Mouse (Mus musculus): Measurements from ENCODE around the gene Zkscan17. TPM values are rescaled to one million over a fixed set of nuclear protein-coding genes. Genes with fewer than 3 reads are reported as not detected.
"Not testable (repeated sequence)": the region's sequence is repeated elsewhere in the genome, so short reads cannot be mapped to it uniquely, and the experiment has no call there.

Gene Zkscan17
- 12.0 and 13.4 TPM in 2 replicates for polyA plus RNA-seq (2014; fragmentation: Nextera tagmentation; extraction: Ambion mirVana)

- H3K27ac ChIP-seq (replicated peaks in 1 of 2; ENCODE audit: control insufficient read depth in 1 of 2, insufficient read depth in 1 of 2, low read depth in 2 of 2, low read length in 2 of 2), result no peak within 1 kb of the TSS
- H3K27me3 ChIP-seq (ENCODE audit: control insufficient read depth, insufficient read depth, low read length), result no peaks in the 10 kb centered on the region
- ATAC-seq (ENCODE audit: insufficient number of reproducible peaks, insufficient read depth, low FRiP score, low read depth), result no peak
- H3K9me3 ChIP-seq (ENCODE audit: control insufficient read depth, low read length), result 0 out of 2 replicates have a peak, but pooled peaks cover 3% of the 10 kb centered on the region
- no peaks in the 10 kb centered on the region for H3K36me3 ChIP-seq (ENCODE audit: control insufficient read depth, insufficient read depth, low read length)
- H3K9ac ChIP-seq (ENCODE audit: low read length), result no peak within 1 kb of the TSS
- no peaks in the 10 kb centered on the region for H3K4me1 ChIP-seq (ENCODE audit: control insufficient read depth in 2 of 2, insufficient read depth in 2 of 2, low read length in 2 of 2)
- 41% methylated on average over 8 of the region's 8 CpGs for WGBS
- H3K4me2 ChIP-seq (ENCODE audit: low read length), result no peak within 1 kb of the TSS
- H3K4me3 ChIP-seq (ENCODE audit: control insufficient read depth in 1 of 2, insufficient read depth in 1 of 2, low read depth in 1 of 2, low read length in 2 of 2), result no peak within 1 kb of the TSS
These were observed at the start of gene Zkscan17 for GRCm38 (mm10) chr11:59526472-59527080. Gene Zkscan17 (minus strand): TSS chr11:59526751.

- not testable (repeated sequence) for H3K27ac ChIP-seq (replicated peaks in 1 of 2; ENCODE audit: control insufficient read depth in 1 of 2, insufficient read depth in 1 of 2, low read depth in 2 of 2, low read length in 2 of 2)
These were observed 49.6 kb upstream of the Zkscan17 start, which contains the start of gene Olfr222 for GRCm38 (mm10) chr11:59576135-59576534. Gene Olfr222 (minus strand): TSS chr11:59576235.

GRCm38 (mm10) chr11:59575726-59576125 lies 49.2 kb upstream of the Zkscan17 start:
- H3K27ac ChIP-seq (replicated peaks in 1 of 2; ENCODE audit: control insufficient read depth in 1 of 2, insufficient read depth in 1 of 2, low read depth in 2 of 2, low read length in 2 of 2), result no peak overlapping the region
- H3K36me3 ChIP-seq (ENCODE audit: control insufficient read depth, insufficient read depth, low read length), result no peaks in the 10 kb centered on the region
- H3K27me3 ChIP-seq (ENCODE audit: control insufficient read depth, insufficient read depth, low read length), result peaks cover 32% of the 10 kb centered on the region
- no peak overlapping the region for H3K9ac ChIP-seq (ENCODE audit: low read length)
- no peak for ATAC-seq (ENCODE audit: insufficient number of reproducible peaks, insufficient read depth, low FRiP score, low read depth)
- H3K9me3 ChIP-seq (ENCODE audit: control insufficient read depth, low read length), result no peaks in the 10 kb centered on the region
- 54% methylated on average over 9 of the region's 9 CpGs for WGBS
- no peak overlapping the region for H3K4me3 ChIP-seq (ENCODE audit: control insufficient read depth in 1 of 2, insufficient read depth in 1 of 2, low read depth in 1 of 2, low read length in 2 of 2)
- H3K4me2 ChIP-seq (ENCODE audit: low read length), result no peak overlapping the region
- H3K4me1 ChIP-seq (ENCODE audit: control insufficient read depth in 2 of 2, insufficient read depth in 2 of 2, low read length in 2 of 2), result no peaks in the 10 kb centered on the region

More at GRCm38 (mm10) chr11:59576135-59576534, 49.6 kb upstream of the Zkscan17 start, which contains the start of gene Olfr222:
- not testable (repeated sequence) for H3K9ac ChIP-seq (ENCODE audit: low read length); ATAC-seq (ENCODE audit: insufficient number of reproducible peaks, insufficient read depth, low FRiP score, low read depth); H3K4me2 ChIP-seq (ENCODE audit: low read length); H3K9me3 ChIP-seq (ENCODE audit: control insufficient read depth, low read length); H3K4me1 ChIP-seq (ENCODE audit: control insufficient read depth in 2 of 2, insufficient read depth in 2 of 2, low read length in 2 of 2); H3K36me3 ChIP-seq (ENCODE audit: control insufficient read depth, insufficient read depth, low read length); H3K4me3 ChIP-seq (ENCODE audit: control insufficient read depth in 1 of 2, insufficient read depth in 1 of 2, low read depth in 1 of 2, low read length in 2 of 2)
- peaks cover 28% of the 10 kb centered on the region for H3K27me3 ChIP-seq (ENCODE audit: control insufficient read depth, insufficient read depth, low read length)

- Histone ChIP-seq H3K4me3 (ENCODE audit: control insufficient read depth in 1 of 2, insufficient read depth in 1 of 2, low read depth in 1 of 2, low read length in 2 of 2) (no peak overlapping the region), H3K36me3 (ENCODE audit: control insufficient read depth, insufficient read depth, low read length) (no peaks in the 10 kb centered on the region), H3K4me1 (ENCODE audit: control insufficient read depth in 2 of 2, insufficient read depth in 2 of 2, low read length in 2 of 2) (no peaks in the 10 kb centered on the region), H3K9ac (ENCODE audit: low read length) (no peak overlapping the region), H3K4me2 (ENCODE audit: low read length) (no peak overlapping the region), H3K27ac (replicated peaks in 1 of 2; ENCODE audit: control insufficient read depth in 1 of 2, insufficient read depth in 1 of 2, low read depth in 2 of 2, low read length in 2 of 2) (no peak overlapping the region), H3K27me3 (ENCODE audit: control insufficient read depth, insufficient read depth, low read length) (peaks cover 29% of the 10 kb centered on the region), H3K9me3 (ENCODE audit: control insufficient read depth, low read length) (no peaks in the 10 kb centered on the region)
- WGBS, result 57% methylated on average over 3 of the region's 3 CpGs
- no peak for ATAC-seq (ENCODE audit: insufficient number of reproducible peaks, insufficient read depth, low FRiP score, low read depth)
These were observed 42.8 kb upstream of the Zkscan17 start for GRCm38 (mm10) chr11:59569306-59569705.

DNA sequence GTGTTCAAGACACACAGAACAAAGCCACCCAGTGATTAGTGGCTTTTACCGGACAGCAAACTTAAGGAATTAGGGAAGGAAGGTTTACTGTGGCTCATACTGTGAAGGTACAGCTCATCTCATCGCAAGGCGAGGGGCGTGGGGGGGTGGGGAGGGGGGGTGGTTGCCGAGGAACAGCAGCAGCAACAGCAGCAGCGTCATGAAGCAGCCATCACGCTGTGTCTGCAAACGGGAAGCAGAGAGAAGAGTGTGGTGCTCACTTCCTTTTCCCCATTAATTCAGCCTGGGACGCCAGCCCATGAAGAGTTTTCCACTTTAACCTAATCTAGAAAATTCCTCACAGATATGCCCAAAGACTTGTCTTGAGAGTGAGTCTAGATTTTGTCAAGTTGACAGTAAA lies 36.3 kb upstream of the Zkscan17 start:
- WGBS, result 63% methylated on average over 9 of the region's 9 CpGs
- H3K27me3 ChIP-seq (ENCODE audit: control insufficient read depth, insufficient read depth, low read length), result no peaks in the 10 kb centered on the region
- ATAC-seq (ENCODE audit: insufficient number of reproducible peaks, insufficient read depth, low FRiP score, low read depth), result no peak
- H3K4me3 ChIP-seq (ENCODE audit: control insufficient read depth in 1 of 2, insufficient read depth in 1 of 2, low read depth in 1 of 2, low read length in 2 of 2), result no peak overlapping the region
- no peaks in the 10 kb centered on the region for H3K36me3 ChIP-seq (ENCODE audit: control insufficient read depth, insufficient read depth, low read length)
- no peak overlapping the region for H3K27ac ChIP-seq (replicated peaks in 1 of 2; ENCODE audit: control insufficient read depth in 1 of 2, insufficient read depth in 1 of 2, low read depth in 2 of 2, low read length in 2 of 2)
- H3K4me2 ChIP-seq (ENCODE audit: low read length), result no peak overlapping the region
- H3K9me3 ChIP-seq (ENCODE audit: control insufficient read depth, low read length), result no peaks in the 10 kb centered on the region
- no peak overlapping the region for H3K9ac ChIP-seq (ENCODE audit: low read length)
- H3K4me1 ChIP-seq (ENCODE audit: control insufficient read depth in 2 of 2, insufficient read depth in 2 of 2, low read length in 2 of 2), result no peaks in the 10 kb centered on the region

GRCm38 (mm10) chr11:59562336-59562735 lies 35.8 kb upstream of the Zkscan17 start:
- Histone ChIP-seq H3K27me3 (ENCODE audit: control insufficient read depth, insufficient read depth, low read length) (no peaks in the 10 kb centered on the region), H3K9ac (ENCODE audit: low read length) (no peak overlapping the region), H3K4me2 (ENCODE audit: low read length) (no peak overlapping the region), H3K9me3 (ENCODE audit: control insufficient read depth, low read length) (no peaks in the 10 kb centered on the region), H3K4me1 (ENCODE audit: control insufficient read depth in 2 of 2, insufficient read depth in 2 of 2, low read length in 2 of 2) (no peaks in the 10 kb centered on the region), H3K27ac (replicated peaks in 1 of 2; ENCODE audit: control insufficient read depth in 1 of 2, insufficient read depth in 1 of 2, low read depth in 2 of 2, low read length in 2 of 2) (no peak overlapping the region), H3K4me3 (ENCODE audit: control insufficient read depth in 1 of 2, insufficient read depth in 1 of 2, low read depth in 1 of 2, low read length in 2 of 2) (no peak overlapping the region), H3K36me3 (ENCODE audit: control insufficient read depth, insufficient read depth, low read length) (no peaks in the 10 kb centered on the region)
- WGBS, result 82% methylated on average over 4 of the region's 4 CpGs
- ATAC-seq (ENCODE audit: insufficient number of reproducible peaks, insufficient read depth, low FRiP score, low read depth), result no peak

- WGBS, result 53% methylated on average over 3 of the region's 3 CpGs
- ATAC-seq (ENCODE audit: insufficient number of reproducible peaks, insufficient read depth, low FRiP score, low read depth), result no peak
- no peak overlapping the region for H3K4me3 ChIP-seq (ENCODE audit: control insufficient read depth in 1 of 2, insufficient read depth in 1 of 2, low read depth in 1 of 2, low read length in 2 of 2)
These were observed 34.4 kb upstream of the Zkscan17 start for GRCm38 (mm10) chr11:59560906-59561305.

DNA sequence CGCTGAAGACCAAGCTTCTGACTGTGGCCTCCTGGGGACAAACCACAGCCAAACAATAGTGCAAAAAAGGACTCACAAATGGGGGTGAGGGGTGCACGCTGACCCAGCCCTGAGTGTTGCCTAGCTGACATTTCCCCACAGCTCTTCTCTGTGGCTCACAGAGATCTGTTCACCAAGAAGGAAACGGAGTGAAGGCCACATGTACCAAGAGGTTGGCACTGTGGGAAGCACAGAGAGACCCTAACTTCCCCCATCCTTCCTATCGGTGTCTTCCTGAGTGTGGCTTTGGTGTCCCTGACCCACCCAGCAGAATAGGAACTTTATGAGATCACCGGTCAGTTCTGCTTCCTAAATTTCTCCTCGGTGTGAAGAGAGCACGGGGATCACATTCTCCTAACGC lies 28.0 kb upstream of the Zkscan17 start:
- H3K27me3 ChIP-seq (ENCODE audit: control insufficient read depth, insufficient read depth, low read length), result no peaks in the 10 kb centered on the region
- H3K9ac ChIP-seq (ENCODE audit: low read length), result no peak overlapping the region
- H3K27ac ChIP-seq (replicated peaks in 1 of 2; ENCODE audit: control insufficient read depth in 1 of 2, insufficient read depth in 1 of 2, low read depth in 2 of 2, low read length in 2 of 2), result no peak overlapping the region
- no peak overlapping the region for H3K4me3 ChIP-seq (ENCODE audit: control insufficient read depth in 1 of 2, insufficient read depth in 1 of 2, low read depth in 1 of 2, low read length in 2 of 2)
- H3K4me2 ChIP-seq (ENCODE audit: low read length), result no peak overlapping the region
- no peaks in the 10 kb centered on the region for H3K9me3 ChIP-seq (ENCODE audit: control insufficient read depth, low read length)
- no peaks in the 10 kb centered on the region for H3K4me1 ChIP-seq (ENCODE audit: control insufficient read depth in 2 of 2, insufficient read depth in 2 of 2, low read length in 2 of 2)
- no peak for ATAC-seq (ENCODE audit: insufficient number of reproducible peaks, insufficient read depth, low FRiP score, low read depth)
- no peaks in the 10 kb centered on the region for H3K36me3 ChIP-seq (ENCODE audit: control insufficient read depth, insufficient read depth, low read length)
- WGBS, result 70% methylated on average over 8 of the region's 8 CpGs

More at GRCm38 (mm10) chr11:59560906-59561305, 34.4 kb upstream of the Zkscan17 start:
- Histone ChIP-seq H3K4me2 (ENCODE audit: low read length) (no peak overlapping the region), H3K27me3 (ENCODE audit: control insufficient read depth, insufficient read depth, low read length) (no peaks in the 10 kb centered on the region), H3K36me3 (ENCODE audit: control insufficient read depth, insufficient read depth, low read length) (no peaks in the 10 kb centered on the region), H3K9me3 (ENCODE audit: control insufficient read depth, low read length) (no peaks in the 10 kb centered on the region), H3K4me1 (ENCODE audit: control insufficient read depth in 2 of 2, insufficient read depth in 2 of 2, low read length in 2 of 2) (no peaks in the 10 kb centered on the region), H3K9ac (ENCODE audit: low read length) (no peak overlapping the region), H3K27ac (replicated peaks in 1 of 2; ENCODE audit: control insufficient read depth in 1 of 2, insufficient read depth in 1 of 2, low read depth in 2 of 2, low read length in 2 of 2) (no peak overlapping the region)

Data from heart, embryonic 14.5 days (tissue).